Mouse (Mus musculus) heart, embryonic 14.5 days (tissue): Measurements from ENCODE around the gene 1600002K03Rik. TPM values are rescaled to one million over a fixed set of nuclear protein-coding genes. Genes with fewer than 3 reads are reported as not detected.
A peak's percentile ranks its signal among the peaks of the same experiment; 100 is the strongest.

Experiments used
- ATAC-seq: fragments of 200-750 bp; cut with Nextera tagmentation; 2 replicates; pipeline ENCODE4 v1.8.0; 2017; ENCODE audit warnings: low read depth, moderate TSS enrichment; ENCODE audit not compliant: insufficient number of reproducible peaks, insufficient read depth, low FRiP score
- H3K27ac ChIP-seq, 2 experiments: fragments of 200-500 bp in 1 of 2; fragments of 300-500 bp in 1 of 2; sonication (generic) in 1 of 2; replicated peaks in 1 of 2; 2 replicates each; pipeline ENCODE4 v1.5.1; 2012 to 2014; ENCODE audit warnings: low read depth in 2 of 2, low read length in 2 of 2, control low read depth in 1 of 2, mild to moderate bottlenecking in 1 of 2, mixed read lengths in 1 of 2; ENCODE audit not compliant: control insufficient read depth in 1 of 2, insufficient read depth in 1 of 2
- H3K27me3 ChIP-seq: fragments of 300-500 bp; sonication (generic); 2 replicates; pipeline ENCODE4 v1.6.1; 2014; ENCODE audit warnings: mild to moderate bottlenecking, low read length, control low read depth; ENCODE audit not compliant: control insufficient read depth, insufficient read depth
- H3K36me3 ChIP-seq: fragments of 300-500 bp; sonication (generic); 2 replicates; pipeline ENCODE4 v1.6.1; 2014; ENCODE audit warnings: mild to moderate bottlenecking, control low read depth, low read length, mixed read lengths; ENCODE audit not compliant: control insufficient read depth, insufficient read depth
- H3K4me1 ChIP-seq, 2 experiments: fragments of 200-500 bp in 1 of 2; fragments of 300-500 bp in 1 of 2; sonication (generic) in 1 of 2; 2 replicates each; pipeline ENCODE4 v1.6.1; 2012 to 2014; ENCODE audit warnings: low read length in 2 of 2, control low read depth in 1 of 2, mixed read lengths in 1 of 2; ENCODE audit not compliant: control insufficient read depth in 2 of 2, insufficient read depth in 2 of 2
- H3K4me2 ChIP-seq: fragments of 300-500 bp; sonication (generic); 2 replicates; pipeline ENCODE4 v1.6.1; 2014; ENCODE audit warnings: mild to moderate bottlenecking, low read length
- H3K4me3 ChIP-seq, 2 experiments: fragments of 200-500 bp in 1 of 2; fragments of 300-500 bp in 1 of 2; sonication (generic) in 1 of 2; 2 replicates each; pipeline ENCODE4 v1.5.1; 2012 to 2014; ENCODE audit warnings: low read length in 2 of 2, mild to moderate bottlenecking in 2 of 2, control low read depth in 1 of 2, low read depth in 1 of 2, moderate library complexity in 1 of 2; ENCODE audit not compliant: control insufficient read depth in 1 of 2, insufficient read depth in 1 of 2
- H3K9ac ChIP-seq: fragments of 300-500 bp; sonication (generic); 2 replicates; pipeline ENCODE4 v1.6.1; 2014; ENCODE audit warnings: mild to moderate bottlenecking, low read length
- H3K9me3 ChIP-seq: fragments of 300-500 bp; sonication (generic); 2 replicates; pipeline ENCODE4 v1.6.1; 2016; ENCODE audit warnings: low read length, control low read depth; ENCODE audit not compliant: control insufficient read depth
- WGBS: fragments of 180-500 bp; shearing (Covaris S2); extraction: QIAGEN DNeasy Blood & Tissue Kit; methylation state at CpG from one replicate; pipeline ENCODE4 v1.1.7; 2014; 5-methylcytosine and 5-hydroxymethylcytosine counted together
- polyA plus RNA-seq: library from polyadenylated mRNA; unstranded; fragments of >200 nt; fragmentation: Nextera tagmentation; extraction: Ambion mirVana; gene quantifications from 2 replicates; pipeline ENCODE4 v1.2.1, GENCODE M21; 2014

The 1600002K03Rik gene
- polyA plus RNA-seq, 1 experiment from 2014 or later: 11.1 TPM

GRCm38 (mm10) chr10:80188453-80189024, 15.8 kb downstream of the 1600002K03Rik start:
- Histone ChIP-seq H3K4me2 (no peak overlapping the region), H3K9ac (no peak overlapping the region), H3K36me3 (peaks cover 14% of the 10 kb centered on the region; the same call in 1 of the 2 replicates), H3K27me3 (peaks cover 43% of the 10 kb centered on the region), H3K9me3 (no peaks in the 10 kb centered on the region), H3K27ac (no peak overlapping the region), H3K4me1 (peaks cover 0 to 16% of the 10 kb centered on the region in 2 experiments; a peak in 2 of 4 replicates), H3K4me3 (no peak overlapping the region)
- no peak for ATAC-seq
- 89% methylated on average over 15 of the region's 15 CpGs for WGBS

- peaks cover 0 to 16% of the 10 kb centered on the region in 2 experiments; a peak in 2 of 4 replicates for H3K4me1 ChIP-seq
- H3K9ac ChIP-seq: peak overlapping the region; percentile 62
- peak overlapping the region; percentile 44 to 49 for H3K4me3 ChIP-seq
- H3K9me3 ChIP-seq: no peaks in the 10 kb centered on the region
- H3K27me3 ChIP-seq: peaks cover 43% of the 10 kb centered on the region
- peak overlapping the region; percentile 90 for H3K4me2 ChIP-seq
- 4% methylated on average over 21 of the region's 21 CpGs for WGBS
- peaks cover 14% of the 10 kb centered on the region; the same call in 1 of the 2 replicates for H3K36me3 ChIP-seq
- no peak for ATAC-seq
- H3K27ac ChIP-seq: no peak overlapping the region
Measured at GRCm38 (mm10) chr10:80189999-80190398, 17.3 kb downstream of the 1600002K03Rik start.

- no peak for ATAC-seq
- H3K27ac ChIP-seq: no peak overlapping the region
- peak overlapping the region; percentile 62 for H3K9ac ChIP-seq
- peak overlapping the region; percentile 44 to 49 for H3K4me3 ChIP-seq
- peaks cover 0 to 16% of the 10 kb centered on the region in 2 experiments; a peak in 2 of 4 replicates for H3K4me1 ChIP-seq
- H3K36me3 ChIP-seq: peaks cover 14% of the 10 kb centered on the region; the same call in 1 of the 2 replicates
- H3K9me3 ChIP-seq: no peaks in the 10 kb centered on the region
- peak overlapping the region; percentile 90 for H3K4me2 ChIP-seq
- WGBS: under 1% methylated on average over 48 of the region's 48 CpGs
- peaks cover 43% of the 10 kb centered on the region for H3K27me3 ChIP-seq
Measured at GRCm38 (mm10) chr10:80190491-80191051, 17.8 kb downstream of the 1600002K03Rik start.

GRCm38 (mm10) chr10:80193976-80194375, 21.2 kb downstream of the 1600002K03Rik start:
- WGBS: 49% methylated on average over 6 of the region's 6 CpGs
- H3K9ac ChIP-seq: no peak overlapping the region

GRCm38 (mm10) chr10:80194441-80194840, 21.7 kb downstream of the 1600002K03Rik start:
- H3K27ac ChIP-seq: no peak overlapping the region
- no peak overlapping the region for H3K4me3 ChIP-seq
- no peak for ATAC-seq
- H3K4me1 ChIP-seq: peaks cover 0 to 12% of the 10 kb centered on the region in 2 experiments; a peak in 2 of 4 replicates
- H3K4me2 ChIP-seq: no peak overlapping the region
- peaks cover 27% of the 10 kb centered on the region for H3K27me3 ChIP-seq
- WGBS: 65% methylated on average over 8 of the region's 8 CpGs
- no peaks in the 10 kb centered on the region for H3K9me3 ChIP-seq
- H3K36me3 ChIP-seq: no peaks in the 10 kb centered on the region
- H3K9ac ChIP-seq: no peak overlapping the region

More at GRCm38 (mm10) chr10:80193976-80194375, 21.2 kb downstream of the 1600002K03Rik start:
- H3K27me3 ChIP-seq: peaks cover 32% of the 10 kb centered on the region
- H3K4me2 ChIP-seq: no peak overlapping the region
- peaks cover 0 to 12% of the 10 kb centered on the region in 2 experiments; a peak in 2 of 4 replicates for H3K4me1 ChIP-seq
- peaks cover 3% of the 10 kb centered on the region; the same call in 1 of the 2 replicates for H3K36me3 ChIP-seq
- ATAC-seq: no peak
- H3K9me3 ChIP-seq: no peaks in the 10 kb centered on the region
- H3K4me3 ChIP-seq: no peak overlapping the region
- H3K27ac ChIP-seq: no peak overlapping the region

GRCm38 (mm10) chr10:80196167-80196566, 23.4 kb downstream of the 1600002K03Rik start:
- no peak for ATAC-seq
- H3K27me3 ChIP-seq: peaks cover 15% of the 10 kb centered on the region
- H3K4me1 ChIP-seq: peaks cover 2 to 3% of the 10 kb centered on the region in 2 experiments; a peak in 1 of 4 replicates
- H3K36me3 ChIP-seq: no peaks in the 10 kb centered on the region
- no peak overlapping the region for H3K4me2 ChIP-seq
- no peaks in the 10 kb centered on the region for H3K9me3 ChIP-seq
- no peak overlapping the region for H3K27ac ChIP-seq
- no peak overlapping the region for H3K9ac ChIP-seq
- H3K4me3 ChIP-seq: no peak overlapping the region
- 82% methylated on average over 1 of the region's 1 CpGs for WGBS

- no peak overlapping the region for H3K4me2 ChIP-seq
- 79% methylated on average over 33 of the region's 33 CpGs for WGBS
Measured at GRCm38 (mm10) chr10:80196778-80197581, 24.2 kb downstream of the 1600002K03Rik start.

More at GRCm38 (mm10) chr10:80196778-80197581, 24.2 kb downstream of the 1600002K03Rik start:
- no peak for ATAC-seq
- no peaks in the 10 kb centered on the region for H3K36me3 ChIP-seq
- no peak overlapping the region for H3K4me3 ChIP-seq
- no peak overlapping the region for H3K27ac ChIP-seq
- H3K27me3 ChIP-seq: peaks cover 9% of the 10 kb centered on the region
- no peaks in the 10 kb centered on the region for H3K9me3 ChIP-seq
- H3K9ac ChIP-seq: no peak overlapping the region
- peaks cover 2 to 3% of the 10 kb centered on the region in 2 experiments; a peak in 1 of 4 replicates for H3K4me1 ChIP-seq
